Mouse (Mus musculus): ENCODE measurements around the gene Nos1ap.

GRCm38 (mm10) chr1:170402682-170403081 is 187.0 kb downstream of the Nos1ap start:
- TF ChIP-seq CTCF (conservative IDR thresholded peaks at IDR 0.05; ENCODE audit: insufficient read depth, insufficient read length, low read depth, low read length) = no peak
- no peak for TF ChIP-seq POLR2A (IDR thresholded peaks at IDR 0.05; ENCODE audit: low read depth, low read length)
